Mouse (Mus musculus) G1E (cell line): ENCODE measurements at regions not wholly inside any gene's neighbourhood (a gene's known extent, or its start where the extent isn't known, plus 50 kb on each side); places are given as distances from the start of the nearest gene placed in this dataset.

Source experiments
- CTCF ChIP-seq: IDR thresholded peaks from 2 replicates; pipeline ENCODE4 v1.5.1; 2012; ENCODE audit warnings: low read depth, low read length, inconsistent platforms, mixed read lengths
- GATA1 ChIP-seq: IDR thresholded peaks from 2 replicates; pipeline ENCODE4 v1.6.1; 2012; ENCODE audit warnings: borderline replicate concordance, low read length, inconsistent platforms, mixed read lengths
- GATA2 ChIP-seq: IDR thresholded peaks from 2 replicates; pipeline ENCODE4 v1.6.1; 2012; ENCODE audit warnings: low read depth, low read length, inconsistent platforms, borderline replicate concordance
- POLR2AphosphoS5 ChIP-seq: IDR thresholded peaks from 2 replicates; pipeline ENCODE4 v1.6.1; 2012; ENCODE audit warnings: low read depth, low read length, inconsistent platforms; ENCODE audit not compliant: insufficient replicate concordance
- TAL1 ChIP-seq: conservative IDR thresholded peaks from 2 replicates; pipeline ENCODE4 v1.6.1; 2012; ENCODE audit warnings: low read depth, low read length, inconsistent platforms, mixed read lengths

DNA sequence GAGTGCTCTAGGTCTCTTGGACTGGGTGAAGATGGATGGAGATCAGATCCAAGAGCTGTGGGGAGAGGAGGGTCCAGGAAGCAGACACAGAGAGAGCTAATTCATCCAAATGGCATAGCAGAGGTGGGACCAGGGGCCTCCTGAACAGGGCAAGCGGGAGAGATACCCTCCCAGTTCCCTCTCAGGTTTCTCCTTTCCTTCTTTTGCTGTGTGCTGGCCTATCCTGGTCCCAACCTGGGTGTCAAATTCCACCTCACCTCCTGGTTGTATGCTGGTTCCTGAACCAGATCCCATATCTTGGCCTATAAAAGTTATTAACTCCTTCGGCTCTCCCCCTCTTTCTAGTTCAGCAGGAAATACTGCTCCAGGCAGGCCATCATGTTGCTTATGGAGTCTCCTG lies 214.1 kb upstream of the Gm12728 start:
- TF ChIP-seq CTCF (no peak), TAL1 (no peak), GATA1 (no peak), POLR2AphosphoS5 (no peak), GATA2 (no peak)
